Mouse (Mus musculus) kidney, embryonic 14.5 days (tissue): ENCODE measurements around the gene Ankrd12. TPM values are rescaled to one million over a fixed set of nuclear protein-coding genes. Genes with fewer than 3 reads are reported as not detected.
"Not testable (repeated sequence)": the region's sequence is repeated elsewhere in the genome, so short reads cannot be mapped to it uniquely, and the experiment has no call there.

Experiments
- ATAC-seq: fragments of 200-750 bp; cut with Nextera tagmentation; 2 replicates; pipeline ENCODE4 v1.8.0; 2017; ENCODE audit warnings: moderate number of reproducible peaks, mild to moderate bottlenecking, moderate TSS enrichment, moderate library complexity; ENCODE audit not compliant: low FRiP score, low TSS enrichment
- H3K27ac ChIP-seq: fragments of 300-500 bp; sonication (generic); 2 replicates; pipeline ENCODE4 v1.5.1; 2014; ENCODE audit warnings: low read depth, mild to moderate bottlenecking, low read length, moderate library complexity, mixed read lengths
- H3K27me3 ChIP-seq: fragments of 300-500 bp; sonication (generic); 2 replicates; pipeline ENCODE4 v1.6.1; 2014; ENCODE audit warnings: mild to moderate bottlenecking, low read length; ENCODE audit not compliant: control insufficient read depth, insufficient read depth
- H3K36me3 ChIP-seq: fragments of 300-500 bp; sonication (generic); 2 replicates; pipeline ENCODE4 v1.6.1; 2014; ENCODE audit warnings: low read length, mixed read lengths; ENCODE audit not compliant: control insufficient read depth, insufficient read depth
- H3K4me1 ChIP-seq: fragments of 300-500 bp; sonication (generic); 2 replicates; pipeline ENCODE4 v1.6.1; 2014; ENCODE audit warnings: low read length, mixed read lengths; ENCODE audit not compliant: control insufficient read depth, insufficient read depth
- H3K4me2 ChIP-seq: fragments of 300-500 bp; sonication (generic); replicated peaks from 2 replicates; pipeline ENCODE4 v1.6.1; 2014; ENCODE audit warnings: low read depth, mild to moderate bottlenecking, low read length
- H3K4me3 ChIP-seq: fragments of 300-500 bp; sonication (generic); 2 replicates; pipeline ENCODE4 v1.5.1; 2014; ENCODE audit warnings: mild to moderate bottlenecking, low read length
- H3K9ac ChIP-seq: fragments of 300-500 bp; sonication (generic); 2 replicates; pipeline ENCODE4 v1.6.1; 2014; ENCODE audit warnings: low read depth, mild to moderate bottlenecking, low read length, moderate library complexity
- H3K9me3 ChIP-seq: fragments of 300-500 bp; sonication (generic); 2 replicates; pipeline ENCODE4 v1.6.1; 2016; ENCODE audit warnings: low read length; ENCODE audit not compliant: control insufficient read depth
- WGBS: fragments of 180-500 bp; shearing (Covaris S2); extraction: QIAGEN DNeasy Blood & Tissue Kit; methylation state at CpG from one replicate; pipeline ENCODE4 v1.1.7; 2014; 5-methylcytosine and 5-hydroxymethylcytosine counted together
- polyA plus RNA-seq: library from polyadenylated mRNA; unstranded; fragments of >200 nt; fragmentation: Nextera tagmentation; extraction: Ambion mirVana; gene quantifications from 2 replicates; pipeline ENCODE4 v1.2.1, GENCODE M21; 2014

The Ankrd12 gene
- polyA plus RNA-seq, 1 experiment from 2014 or later = 21.3 TPM

- no peaks in the 10 kb centered on the region for H3K27me3 ChIP-seq
- ATAC-seq = no peak
- no peaks in the 10 kb centered on the region for H3K9me3 ChIP-seq
- H3K4me2 ChIP-seq = no peak overlapping the region
- H3K27ac ChIP-seq = no peak overlapping the region
- H3K9ac ChIP-seq = no peak overlapping the region
- WGBS = 69% methylated on average over 5 of the region's 5 CpGs
- no peaks in the 10 kb centered on the region for H3K4me1 ChIP-seq
- H3K36me3 ChIP-seq = no peaks in the 10 kb centered on the region
- H3K4me3 ChIP-seq = no peak overlapping the region
These were observed 35.9 kb downstream of the Ankrd12 start for GRCm38 (mm10) chr17:66041020-66041419.

- Histone ChIP-seq H3K27me3 (no peaks in the 10 kb centered on the region), H3K27ac (no peak overlapping the region), H3K4me3 (no peak overlapping the region), H3K4me2 (no peak overlapping the region), H3K9me3 (no peaks in the 10 kb centered on the region), H3K9ac (no peak overlapping the region), H3K4me1 (no peaks in the 10 kb centered on the region), H3K36me3 (no peaks in the 10 kb centered on the region)
- ATAC-seq = no peak
- WGBS = 95% methylated on average over 5 of the region's 5 CpGs
These were observed 43.6 kb downstream of the Ankrd12 start for GRCm38 (mm10) chr17:66033239-66033638.

DNA sequence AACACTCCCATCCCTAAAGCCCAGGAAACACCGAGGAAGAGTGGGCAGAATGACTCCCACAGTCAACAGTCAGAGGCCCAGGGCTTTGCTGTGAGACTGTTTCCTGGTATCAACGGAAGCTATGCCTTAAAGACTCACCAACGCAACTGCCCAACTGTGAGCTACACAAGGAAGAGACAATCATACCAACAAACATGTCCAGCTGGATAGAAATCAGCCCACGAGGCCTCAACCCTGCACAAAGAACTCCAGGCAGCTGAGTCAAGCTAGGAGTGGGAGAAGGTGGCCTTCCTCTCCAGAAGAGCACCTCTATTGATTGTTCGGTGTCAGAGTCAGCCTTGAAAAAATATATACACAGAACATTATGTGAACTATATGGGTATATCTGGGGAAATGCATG lies 44.9 kb downstream of the Ankrd12 start:
- Histone ChIP-seq H3K9me3 (no peaks in the 10 kb centered on the region), H3K27me3 (no peaks in the 10 kb centered on the region), H3K4me1 (no peaks in the 10 kb centered on the region), H3K4me3 (no peak overlapping the region), H3K4me2 (no peak overlapping the region), H3K27ac (no peak overlapping the region), H3K9ac (no peak overlapping the region), H3K36me3 (peaks cover 2% of the 10 kb centered on the region; the same call in 1 of the 2 replicates)
- WGBS = 95% methylated on average over 5 of the region's 5 CpGs
- no peak for ATAC-seq

- Histone ChIP-seq H3K27me3 (no peaks in the 10 kb centered on the region), H3K9ac (no peak overlapping the region), H3K4me2 (no peak overlapping the region), H3K27ac (no peak overlapping the region), H3K9me3 (no peaks in the 10 kb centered on the region), H3K4me3 (no peak overlapping the region), H3K36me3 (peaks cover 4% of the 10 kb centered on the region; the same call in 1 of the 2 replicates), H3K4me1 (no peaks in the 10 kb centered on the region)
- no peak for ATAC-seq
- 94% methylated on average over 7 of the region's 7 CpGs for WGBS
These were observed 52.7 kb downstream of the Ankrd12 start for GRCm38 (mm10) chr17:66024211-66024610.

DNA sequence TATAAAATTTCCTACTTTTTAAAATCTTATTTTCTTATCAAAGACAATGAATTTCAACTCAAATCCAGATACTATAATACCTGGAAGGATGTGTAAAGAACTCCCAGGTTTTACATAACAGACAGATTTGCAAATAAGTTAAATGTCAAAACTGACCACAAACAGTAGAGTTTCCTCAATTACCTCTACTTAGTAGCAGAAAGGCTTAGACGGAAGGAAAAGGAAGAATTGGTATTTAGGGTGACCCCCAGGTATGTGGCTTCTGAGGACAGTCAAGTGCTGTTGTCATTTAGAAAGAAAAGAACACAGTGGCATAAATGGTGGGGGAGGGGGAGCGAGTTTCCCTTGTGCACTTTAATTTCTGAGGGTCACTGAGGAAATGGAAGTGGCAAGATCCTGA lies 65.1 kb downstream of the Ankrd12 start:
- Histone ChIP-seq H3K4me3 (no peak overlapping the region), H3K9me3 (no peaks in the 10 kb centered on the region), H3K27ac (no peak overlapping the region), H3K4me2 (no peak overlapping the region), H3K9ac (no peak overlapping the region), H3K36me3 (no peaks in the 10 kb centered on the region; the same call in 1 of the 2 replicates), H3K4me1 (no peaks in the 10 kb centered on the region), H3K27me3 (no peaks in the 10 kb centered on the region)
- no peak for ATAC-seq
- 81% methylated on average over 2 of the region's 2 CpGs for WGBS

- WGBS = 73% methylated on average over 5 of the region's 5 CpGs
- H3K27ac ChIP-seq = no peak overlapping the region
These were observed 69.0 kb downstream of the Ankrd12 start for GRCm38 (mm10) chr17:66007892-66008291.

DNA sequence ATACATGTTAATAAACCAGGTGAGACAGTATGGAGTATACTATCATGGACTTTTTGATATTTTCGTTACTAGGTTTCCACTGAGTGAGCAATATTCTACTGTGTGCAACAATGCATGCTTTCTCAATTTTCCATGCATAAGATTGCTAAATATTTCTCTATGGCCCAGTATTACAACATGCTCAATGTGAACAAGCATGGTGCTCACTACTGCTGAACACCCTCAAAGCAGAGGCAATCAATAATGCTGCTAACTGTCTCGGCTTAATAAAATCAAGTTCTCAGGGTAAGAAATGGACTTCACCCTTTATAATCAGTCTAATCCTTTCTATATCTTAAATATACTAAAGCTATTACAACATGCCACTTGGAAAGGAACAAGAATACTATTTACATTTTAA lies 69.4 kb downstream of the Ankrd12 start:
- Histone ChIP-seq H3K27ac (no peak overlapping the region), H3K9me3 (no peaks in the 10 kb centered on the region), H3K4me3 (no peak overlapping the region), H3K4me2 (no peak overlapping the region), H3K27me3 (no peaks in the 10 kb centered on the region), H3K4me1 (no peaks in the 10 kb centered on the region), H3K36me3 (no peaks in the 10 kb centered on the region; the same call in 1 of the 2 replicates), H3K9ac (no peak overlapping the region)
- ATAC-seq = no peak
- WGBS = 88% methylated on average over 2 of the region's 2 CpGs

More at GRCm38 (mm10) chr17:66007892-66008291, 69.0 kb downstream of the Ankrd12 start:
- no peak for ATAC-seq
- H3K9me3 ChIP-seq = no peaks in the 10 kb centered on the region
- no peaks in the 10 kb centered on the region; the same call in 1 of the 2 replicates for H3K36me3 ChIP-seq
- H3K27me3 ChIP-seq = no peaks in the 10 kb centered on the region
- no peaks in the 10 kb centered on the region for H3K4me1 ChIP-seq
- H3K4me2 ChIP-seq = no peak overlapping the region
- H3K9ac ChIP-seq = no peak overlapping the region
- H3K4me3 ChIP-seq = no peak overlapping the region

DNA sequence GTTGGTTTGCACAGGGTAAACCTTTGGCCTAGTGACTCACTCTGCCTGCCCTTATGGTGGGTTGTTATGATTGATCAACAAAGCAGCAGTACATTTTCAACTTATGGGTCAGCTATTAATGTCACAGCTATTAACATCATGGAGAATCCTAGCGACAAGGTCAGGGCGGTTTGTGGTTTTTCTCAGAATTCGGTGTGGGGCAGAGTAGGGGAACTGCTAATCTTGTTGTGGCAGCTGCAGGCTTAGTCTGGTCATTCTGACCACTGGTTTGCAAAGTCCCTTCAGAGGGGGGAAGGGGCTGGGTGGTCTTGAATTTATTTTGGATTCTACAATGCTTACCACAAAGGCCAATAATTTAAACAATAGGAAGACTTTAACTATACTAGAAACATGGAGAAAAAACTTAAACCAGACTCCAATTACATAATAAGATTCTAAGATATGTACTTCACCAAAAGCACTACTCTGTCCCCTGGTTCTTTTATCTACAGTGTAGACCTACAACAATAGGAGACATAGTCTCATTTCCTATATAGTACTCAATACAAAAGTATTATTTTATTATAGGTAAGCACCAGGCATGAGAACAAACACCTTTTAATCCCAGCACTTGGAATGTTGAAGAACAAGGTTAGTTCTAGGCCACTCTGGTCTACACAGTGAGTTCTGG lies 88.6 kb downstream of the Ankrd12 start:
- WGBS = 93% methylated on average over 3 of the region's 3 CpGs
- Histone ChIP-seq H3K36me3 (0 out of 2 replicates have a peak, but pooled peaks cover 3% of the 10 kb centered on the region), H3K4me1 (no peaks in the 10 kb centered on the region), H3K9ac (no peak overlapping the region), H3K27ac (no peak overlapping the region), H3K4me2 (no peak overlapping the region), H3K4me3 (no peak overlapping the region), H3K9me3 (no peaks in the 10 kb centered on the region), H3K27me3 (no peaks in the 10 kb centered on the region)
- ATAC-seq = no peak

DNA sequence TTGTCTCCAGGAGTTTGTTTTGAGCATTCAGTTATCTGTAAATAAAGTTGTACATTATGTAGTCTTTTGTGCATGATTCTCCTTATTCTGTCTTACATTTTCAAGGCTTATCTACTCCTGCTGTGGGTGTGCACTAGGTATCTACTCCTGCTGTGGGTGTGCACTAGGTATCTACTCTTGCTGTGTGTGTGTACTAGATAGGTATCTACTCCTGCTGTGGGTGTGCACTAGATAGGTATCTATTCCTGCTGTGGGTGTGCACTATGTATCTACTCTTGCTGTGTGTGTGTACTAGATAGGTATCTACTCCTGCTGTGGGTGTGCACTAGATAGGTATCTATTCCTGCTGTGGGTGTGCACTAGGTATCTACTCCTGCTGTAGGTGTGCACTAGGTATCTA lies 100.2 kb downstream of the Ankrd12 start:
- H3K36me3 ChIP-seq, H3K9ac ChIP-seq, H3K9me3 ChIP-seq, H3K27ac ChIP-seq, H3K4me2 ChIP-seq, H3K4me3 ChIP-seq, ATAC-seq, H3K4me1 ChIP-seq, H3K27me3 ChIP-seq: not testable (repeated sequence)
